ENCODE assay signal across 8 mouse cellular contexts in the genomic region with DNA sequence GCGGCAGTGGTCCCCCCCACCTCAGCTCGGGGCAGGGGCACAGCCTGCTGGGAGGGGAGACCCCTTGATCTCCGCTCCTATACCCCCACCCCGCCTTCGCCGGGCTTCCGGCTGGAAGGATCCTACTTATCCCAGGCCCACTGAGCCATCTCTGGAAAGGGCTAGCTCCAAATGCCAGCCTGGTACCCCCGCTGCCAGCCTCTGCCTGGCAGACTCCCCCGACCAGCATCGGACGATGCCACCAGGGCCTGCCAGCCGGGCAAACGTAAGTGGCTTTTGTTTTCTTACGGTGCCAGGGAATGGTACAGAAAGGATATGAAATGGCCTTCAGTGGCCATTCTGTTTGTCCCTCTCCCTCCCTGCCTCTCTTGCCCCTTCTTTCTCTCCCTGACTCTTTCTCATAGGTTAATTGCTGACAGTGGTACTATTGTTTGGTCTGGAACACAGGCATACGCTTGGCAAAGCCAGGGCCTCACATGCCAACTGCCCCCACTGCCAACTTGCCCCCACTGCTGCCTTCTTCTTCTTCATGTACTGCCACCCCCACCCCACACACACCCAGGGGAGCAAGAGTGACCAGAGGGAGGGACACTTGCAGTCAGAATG. TPM values are rescaled to one million over a fixed set of nuclear protein-coding genes. Genes with fewer than 3 reads are reported as not detected.
DNase-seq lines count a peak whose midpoint lies in the region; ATAC-seq and TF ChIP-seq lines count a peak whose summit lies in the region.

No protein-coding gene starts in this region.

- H3K4me2 ChIP-seq in heart, embryonic 16.5 days (ENCODE audit: low read depth, low read length), result peak overlapping the region; percentile 58
- H3K4me2 ChIP-seq in CH12.LX (ENCODE audit: insufficient read depth, low read depth, poor library complexity, severe bottlenecking), result no peak overlapping the region

- H3K9me3 ChIP-seq in heart, embryonic 16.5 days (replicated peaks; ENCODE audit: control insufficient read depth, low read length), result 0 out of 2 replicates have a peak, but pooled peaks cover 2% of the 10 kb centered on the region
- no peaks in the 10 kb centered on the region for H3K9me3 ChIP-seq in CH12.LX (replicated peaks; ENCODE audit: low read length)

- H3K79me2 ChIP-seq in CH12.LX (replicated peaks; ENCODE audit: control insufficient read depth, extremely low read depth, insufficient read depth, poor library complexity, severe bottlenecking), result no peaks in the 10 kb centered on the region; the same call in 1 of the 2 replicates

- dilution Hi-C loops in CH12.LX (cut with MboI; ENCODE audit: extremely low pct_ligation_motif_present, extremely low pct_unique_long_range_greater_than_20kb, low sequenced_read_pairs), result no loop called here

- H3K27ac ChIP-seq in heart, embryonic 16.5 days (ENCODE audit: low read length), result peak overlapping the region; percentile 96
- peak overlapping the region; percentile 11; the same call in 1 of the 2 replicates for H3K27ac ChIP-seq in CH12.LX (ENCODE audit: insufficient read depth, low read depth)
- peak overlapping the region; percentile 78 for H3K27ac ChIP-seq in cortical plate, adult 2 months (ENCODE audit: insufficient read depth, low read length)

- no peak for TF ChIP-seq CTCF in CH12.LX (conservative IDR thresholded peaks at IDR 0.05 in 1 of 2, IDR thresholded peaks at IDR 0.05 in 1 of 2; ENCODE audit: low read depth in 2 of 2, low read length in 2 of 2)
- TF ChIP-seq CTCF in cortical plate, adult 2 months (IDR thresholded peaks at IDR 0.05; ENCODE audit: extremely low read depth, insufficient read depth, low read length), result no peak

- no peak for TF ChIP-seq RAD21 in CH12.LX (IDR thresholded peaks at IDR 0.05; ENCODE audit: low read depth, low read length)

- peaks cover 8% of the 10 kb centered on the region for H3K36me3 ChIP-seq in heart, embryonic 16.5 days (ENCODE audit: control insufficient read depth, insufficient read depth)
- peaks cover 52 to 91% of the 10 kb centered on the region in 2 experiments for H3K36me3 ChIP-seq in CH12.LX (replicated peaks in 1 of 2; ENCODE audit: control insufficient read depth in 1 of 2, insufficient read depth in 1 of 2, low read length in 1 of 2)

- peak; percentile 2; the same call in 1 of the 2 replicates for ATAC-seq in heart, embryonic 16.5 days (replicated peaks; ENCODE audit: extremely low read depth, insufficient read depth, low FRiP score)

- DNase-seq in heart, postnatal 14 days, result no peak
- DNase-seq in CH12.LX (ENCODE audit: extremely low read depth), result no peak
- DNase-seq in layer of hippocampus, postnatal 36 days, result peak; percentile 53 to 60
- DNase-seq in urinary bladder, postnatal 25 days (ENCODE audit: low spot score), result no peak
- no peak for DNase-seq in gastrocnemius, adult 8-10 months (ENCODE audit: low spot score in 2 of 2)
- DNase-seq in adrenal gland, postnatal 4 days (ENCODE audit: low spot score in 2 of 2), result no peak

- TF ChIP-seq EP300 in CH12.LX (IDR thresholded peaks at IDR 0.05; ENCODE audit: low read length), result no peak

- H3K4me1 ChIP-seq in heart, embryonic 16.5 days (ENCODE audit: control insufficient read depth, insufficient read depth, low read length), result peaks cover 49% of the 10 kb centered on the region
- peaks cover 11 to 72% of the 10 kb centered on the region in 2 experiments for H3K4me1 ChIP-seq in CH12.LX (ENCODE audit: control insufficient read depth in 1 of 2, insufficient read depth in 2 of 2)
- peaks cover 4% of the 10 kb centered on the region; the same call in 1 of the 2 replicates for H3K4me1 ChIP-seq in cortical plate, adult 2 months (ENCODE audit: control insufficient read depth, insufficient read depth, low read length)

- intact Hi-C loops in heart, postnatal 14 days (cut with DNase I), result loop anchor here (2.0 kb wide), 1 partner anchor 22 kb away; no protein-coding TSS in a partner anchor

- H3K27me3 ChIP-seq in heart, embryonic 16.5 days (ENCODE audit: control insufficient read depth, insufficient read depth, low read length), result no peaks in the 10 kb centered on the region
- H3K27me3 ChIP-seq in CH12.LX (replicated peaks), result no peaks in the 10 kb centered on the region

- WGBS in heart, embryonic 16.5 days, result 63% methylated on average over 15 of the region's 15 CpGs

- TF ChIP-seq POLR2A in CH12.LX (IDR thresholded peaks at IDR 0.05; ENCODE audit: low read depth, low read length), result no peak
- no peak for TF ChIP-seq POLR2A in cortical plate, adult 2 months (IDR thresholded peaks at IDR 0.05; ENCODE audit: extremely low read depth, insufficient read depth, low read length)

- in situ Hi-C loops in CH12.LX (cut with MboI; ENCODE audit: low pct_ligation_motif_present, low pct_unique_long_range_greater_than_20kb, low sequenced_read_pairs), result no loop called here

- peak overlapping the region; percentile 50 for H3K4me3 ChIP-seq in heart, embryonic 16.5 days (ENCODE audit: low read length)
- H3K4me3 ChIP-seq in CH12.LX (replicated peaks in 1 of 3; ENCODE audit: low read depth in 2 of 3, low read length in 2 of 3, poor library complexity in 1 of 3), result no peak overlapping the region
- no peak overlapping the region for H3K4me3 ChIP-seq in cortical plate, adult 2 months (ENCODE audit: insufficient read depth, low read length)

- peak overlapping the region; percentile 74 for H3K9ac ChIP-seq in heart, embryonic 16.5 days (ENCODE audit: low read length)
- no peak overlapping the region for H3K9ac ChIP-seq in CH12.LX (ENCODE audit: insufficient read depth, low read depth)

TF ChIP-seq in CH12.LX, 34 proteins besides CTCF, POLR2A, EP300 and RAD21:
- TF ChIP-seq MAZ (IDR thresholded peaks at IDR 0.05; ENCODE audit: low read depth, low read length) (no peak), CHD2 (IDR thresholded peaks at IDR 0.05; ENCODE audit: low read length) (no peak), ETS1 (conservative IDR thresholded peaks at IDR 0.05; ENCODE audit: low read depth, low read length) (no peak), BHLHE40 (IDR thresholded peaks at IDR 0.05; ENCODE audit: low read depth, low read length) (no peak), USF1 (IDR thresholded peaks at IDR 0.05; ENCODE audit: low read depth, low read length) (no peak), ZNF384 (IDR thresholded peaks at IDR 0.05; ENCODE audit: low read depth, low read length) (no peak), MEF2A (IDR thresholded peaks at IDR 0.05; ENCODE audit: borderline replicate concordance, low read depth, low read length) (no peak)

RNA-seq across cellular contexts. Expression of a gene that starts 23.3 kb away (rescaled TPM):
- 9.5 and 10.1 TPM in 2 replicates for polyA plus RNA-seq in heart, embryonic 16.5 days (2015; fragmentation: Nextera tagmentation; extraction: Ambion mirVana)
- 10 to 100 TPM; 22.7 to 24.3 TPM for total RNA-seq in heart, postnatal 14 days (2021)
- 15.9 and 16.5 TPM in 2 replicates for total RNA-seq in CH12.LX (2012; rRNA removed)
- total RNA-seq in CH12.LX (2014; rRNA removed), result 7.2 and 8.7 TPM in 2 replicates
- 9.2 and 12.0 TPM in 2 replicates for polyA plus RNA-seq in CH12.LX (2012; ENCODE audit: insufficient read length, low read depth)
- polyA plus RNA-seq in cortical plate, adult 2 months (2012; rRNA removed), result 11.1 and 12.0 TPM in 2 replicates
- total RNA-seq in layer of hippocampus, postnatal 36 days (2021), result 10 to 100 TPM; 14.7 to 16.2 TPM
- total RNA-seq in gastrocnemius, adult 8-10 months (2022), result 10 to 100 TPM in 3 of 4 experiments, 1 to 10 TPM in 1; 9.2 to 12.8 (median 11.0) TPM
- total RNA-seq in adrenal gland, postnatal 4 days (2021), result 10 to 100 TPM; 11.0 to 11.2 TPM

RNA-seq across cellular contexts. Expression of a gene that starts 38.4 kb away (rescaled TPM):
- 20.7 and 25.6 TPM in 2 replicates for polyA plus RNA-seq in heart, embryonic 16.5 days (2015; fragmentation: Nextera tagmentation; extraction: Ambion mirVana)
- 10 to 100 TPM; 42.8 to 52.4 TPM for total RNA-seq in heart, postnatal 14 days (2021)
- total RNA-seq in CH12.LX (2012; rRNA removed), result 84.5 and 107 TPM in 2 replicates
- 66.5 and 68.3 TPM in 2 replicates for total RNA-seq in CH12.LX (2014; rRNA removed)
- polyA plus RNA-seq in CH12.LX (2012; ENCODE audit: insufficient read length, low read depth), result 78.9 and 79.0 TPM in 2 replicates
- 67.3 and 68.3 TPM in 2 replicates for polyA plus RNA-seq in cortical plate, adult 2 months (2012; rRNA removed)
- 100 to 1,000 TPM in 1 of 2 experiments, 10 to 100 TPM in 1; 86.0 to 101 TPM for total RNA-seq in layer of hippocampus, postnatal 36 days (2021)
- 10 to 100 TPM; 18.7 to 25.6 (median 21.5) TPM for total RNA-seq in gastrocnemius, adult 8-10 months (2022)
- total RNA-seq in adrenal gland, postnatal 4 days (2021), result 100 to 1,000 TPM; 119 to 122 TPM

Comparison
In these comparisons a context has a peak if more than half of its experiments do, and no peak if none do; other contexts are left out.
1. H3K27ac ChIP-seq: peak in every context shown above with its lines; median percentile 96 in heart, embryonic 16.5 days; 78 in cortical plate, adult 2 months; 11 in CH12.LX.
2. DNase-seq: peak in layer of hippocampus, postnatal 36 days (2 of 2); none in heart, postnatal 14 days (0 of 2), CH12.LX (single experiment), urinary bladder, postnatal 25 days (single experiment), gastrocnemius, adult 8-10 months (0 of 2) and adrenal gland, postnatal 4 days (0 of 2).